ENCODE assay signal across 15 mouse cellular contexts in the genomic region with DNA sequence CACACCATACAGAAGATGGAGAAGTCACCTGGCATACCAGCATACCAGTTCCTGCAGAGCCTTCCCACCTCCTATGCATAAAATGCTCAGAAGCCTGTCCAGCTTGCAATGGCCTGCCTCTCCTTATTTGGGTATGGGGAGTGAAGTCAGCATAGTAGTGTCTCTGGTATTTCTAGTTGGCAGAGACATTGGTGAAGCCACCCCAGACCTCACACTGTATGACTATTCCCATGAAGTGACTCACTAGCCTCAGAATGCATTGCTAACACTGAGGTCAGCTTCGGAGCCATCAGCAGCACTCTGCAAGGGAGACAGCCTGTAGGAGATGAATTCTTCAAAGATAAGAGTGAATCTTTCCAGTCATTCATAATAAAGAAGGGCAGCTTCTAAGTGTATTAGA.
DNase-seq lines count a peak whose midpoint lies in the region; ATAC-seq lines count a peak whose summit lies in the region.
"Had no signal": no experiment of that assay in that cellular context is flagged by ENCODE, and none has a peak within 500 bp of the region (broad histone marks: within the 10 kb centered on the region; RNA-seq: fewer than 3 reads in every experiment).

No protein-coding gene starts in this region.

- peak; percentile 16 for DNase-seq in urinary bladder, postnatal 14 days (ENCODE audit: low spot score)
- no peak for DNase-seq in urinary bladder, postnatal 10 days (ENCODE audit: low spot score)
- DNase-seq in heart, adult 9 months (ENCODE audit: low spot score in 2 of 2): peak; percentile 30 to 33
- no peak for DNase-seq in ovary, postnatal 14 days (ENCODE audit: low spot score)
- no peak for DNase-seq in layer of hippocampus, postnatal 14 days (ENCODE audit: low spot score in 2 of 2)
- no peak for DNase-seq in kidney, postnatal 10 days
- no peak for DNase-seq in right cerebral cortex, postnatal 4 days
- DNase-seq: right cerebral cortex, adult 18-20 months had no signal

- H3K4me2 ChIP-seq in lung, embryonic 16.5 days (ENCODE audit: low read depth, low read length): no peak overlapping the region
- H3K4me2 ChIP-seq: liver, embryonic 12.5 days; neural tube, embryonic 13.5 days had no signal

- H3K9me3 ChIP-seq in lung, embryonic 16.5 days (ENCODE audit: control insufficient read depth, low read length): no peaks in the 10 kb centered on the region
- H3K9me3 ChIP-seq: liver, embryonic 12.5 days; midbrain, embryonic 10.5 days; neural tube, embryonic 13.5 days had no signal

- no peaks in the 10 kb centered on the region for H3K27me3 ChIP-seq in lung, embryonic 16.5 days (ENCODE audit: control insufficient read depth, insufficient read depth, low read depth, low read length)
- H3K27me3 ChIP-seq: liver, embryonic 12.5 days; neural tube, embryonic 13.5 days had no signal

- ATAC-seq in lung, embryonic 16.5 days (ENCODE audit: low read depth): peak; percentile 80
- ATAC-seq: liver, embryonic 12.5 days had no signal

- no peak overlapping the region for H3K27ac ChIP-seq in lung, embryonic 16.5 days (ENCODE audit: low read length)
- H3K27ac ChIP-seq: kidney, postnatal 0 days; left cerebral cortex, adult 2 months; liver, embryonic 12.5 days; midbrain, embryonic 10.5 days; neural tube, embryonic 13.5 days had no signal

- no peak overlapping the region for H3K9ac ChIP-seq in lung, embryonic 16.5 days (ENCODE audit: low read length)
- H3K9ac ChIP-seq: liver, embryonic 12.5 days; neural tube, embryonic 13.5 days had no signal

- 64% methylated on average over 1 of the region's 1 CpGs for WGBS in lung, embryonic 16.5 days

- H3K36me3 ChIP-seq in lung, embryonic 16.5 days (ENCODE audit: control insufficient read depth, insufficient read depth, low read length): no peaks in the 10 kb centered on the region
- H3K36me3 ChIP-seq: liver, embryonic 12.5 days; midbrain, embryonic 10.5 days; neural tube, embryonic 13.5 days had no signal

- H3K4me3 ChIP-seq in lung, embryonic 16.5 days (ENCODE audit: low read length): no peak overlapping the region
- H3K4me3 ChIP-seq: erythroblast, embryonic 14.5 days; left cerebral cortex, adult 2 months; liver, embryonic 12.5 days; midbrain, embryonic 10.5 days; neural tube, embryonic 13.5 days had no signal

- H3K4me1 ChIP-seq in lung, embryonic 16.5 days (replicated peaks; ENCODE audit: control insufficient read depth, insufficient read depth, low read length): no peaks in the 10 kb centered on the region; the same call in 1 of the 2 replicates
- H3K4me1 ChIP-seq: liver, embryonic 12.5 days; midbrain, embryonic 10.5 days; neural tube, embryonic 13.5 days had no signal

Comparison
In these comparisons a context has a peak if more than half of its experiments do, and no peak if none do; other contexts are left out.
1. DNase-seq: peak in urinary bladder, postnatal 14 days (single experiment) and heart, adult 9 months (2 of 2); none in urinary bladder, postnatal 10 days (single experiment), ovary, postnatal 14 days (single experiment), layer of hippocampus, postnatal 14 days (0 of 2), kidney, postnatal 10 days (single experiment) and right cerebral cortex, postnatal 4 days (single experiment).